13 mouse cellular contexts compared by ENCODE assay signal in genomic region chr14:119789457-119789856, GRCm38 (mm10).
DNase-seq lines count a peak whose midpoint lies in the region.
"Had no signal": no experiment of that assay in that cellular context is flagged by ENCODE, and none has a peak within 500 bp of the region (broad histone marks: within the 10 kb centered on the region; RNA-seq: fewer than 3 reads in every experiment).

No protein-coding gene starts in this region.

- peak; percentile 33 to 46 for DNase-seq in right cerebral cortex, postnatal 10 days (ENCODE audit: low spot score in 2 of 2)
- DNase-seq in right cerebral cortex, postnatal 25 days: no peak
- peak; percentile 69 for DNase-seq in layer of hippocampus, adult 11-12 months (ENCODE audit: low spot score)
- peak; percentile 40 to 58 for DNase-seq in layer of hippocampus, postnatal 10 days (ENCODE audit: low spot score in 2 of 2)
- DNase-seq in c-Kit-positive CD71-positive TER-119-positive erythroid progenitor cells, embryonic 14.5 days (ENCODE audit: low spot score): no peak
- DNase-seq in kidney, postnatal 36 days: no peak
- DNase-seq in thymus, postnatal 10 days (ENCODE audit: low spot score in 2 of 2): no peak
- DNase-seq: adrenal gland, adult 2 months; cerebellum, adult 9-11 months; kidney, adult 9 months; kidney, postnatal 14 days; liver, embryonic 13.5 days; lung, adult 2 months had no signal

Comparison
In these comparisons a context has a peak if more than half of its experiments do, and no peak if none do; other contexts are left out.
1. DNase-seq: peak in right cerebral cortex, postnatal 10 days (2 of 2), layer of hippocampus, adult 11-12 months (single experiment) and layer of hippocampus, postnatal 10 days (2 of 2); none in right cerebral cortex, postnatal 25 days (single experiment), c-Kit-positive CD71-positive TER-119-positive erythroid progenitor cells, embryonic 14.5 days (single experiment), kidney, postnatal 36 days (0 of 2) and thymus, postnatal 10 days (0 of 2).